Comparison of ENCODE assay signal across 19 mouse cellular contexts in genomic region chr2:28209653-28210052, GRCm38 (mm10). TPM values are rescaled to one million over a fixed set of nuclear protein-coding genes. Genes with fewer than 3 reads are reported as not detected.
DNase-seq lines count a peak whose midpoint lies in the region; ATAC-seq and TF ChIP-seq lines count a peak whose summit lies in the region.
"Had no signal": no experiment of that assay in that cellular context is flagged by ENCODE, and none has a peak within 500 bp of the region (broad histone marks: within the 10 kb centered on the region; RNA-seq: fewer than 3 reads in every experiment).

No protein-coding gene starts in this region.

- DNase-seq in cerebellum, adult 9-10 months = peak; percentile 57
- DNase-seq in cerebellum, postnatal 36 days = no peak
- DNase-seq in kidney, postnatal 0 days (ENCODE audit: low spot score) = no peak
- DNase-seq in kidney, postnatal 25 days = no peak
- DNase-seq: adrenal gland, postnatal 36 days; heart, postnatal 10 days; kidney, adult 2 months; kidney, postnatal 36 days; lung, adult 2 months; thymus, postnatal 36 days had no signal

- no peak overlapping the region for H3K9ac ChIP-seq in kidney, postnatal 0 days (ENCODE audit: low read depth, low read length)
- no peak overlapping the region for H3K9ac ChIP-seq in kidney, embryonic 16.5 days (replicated peaks; ENCODE audit: low read length)
- no peak overlapping the region for H3K9ac ChIP-seq in hindbrain, embryonic 12.5 days
- H3K9ac ChIP-seq in heart, embryonic 11.5 days (ENCODE audit: low read depth, low read length) = no peak overlapping the region
- H3K9ac ChIP-seq: forebrain, embryonic 12.5 days; limb, embryonic 12.5 days; liver, embryonic 12.5 days had no signal

- 86% methylated on average over 12 of the region's 12 CpGs for WGBS in kidney, postnatal 0 days
- WGBS in kidney, embryonic 16.5 days = 85% methylated on average over 12 of the region's 12 CpGs
- 85% methylated on average over 12 of the region's 12 CpGs for WGBS in hindbrain, embryonic 12.5 days
- 83% methylated on average over 12 of the region's 12 CpGs for WGBS in heart, embryonic 11.5 days (ENCODE audit: insufficient replicate concordance)

- H3K36me3 ChIP-seq in kidney, postnatal 0 days (ENCODE audit: insufficient read depth, low read length) = no peaks in the 10 kb centered on the region
- no peaks in the 10 kb centered on the region for H3K36me3 ChIP-seq in kidney, embryonic 16.5 days (ENCODE audit: insufficient read depth, low read length)
- H3K36me3 ChIP-seq in E14TG2a.4 (ENCODE audit: insufficient read depth, low read length) = no peaks in the 10 kb centered on the region
- peaks cover 15% of the 10 kb centered on the region for H3K36me3 ChIP-seq in hindbrain, embryonic 12.5 days
- no peaks in the 10 kb centered on the region for H3K36me3 ChIP-seq in heart, embryonic 11.5 days (ENCODE audit: control insufficient read depth, insufficient read depth, low read length)
- H3K36me3 ChIP-seq: liver, embryonic 12.5 days had no signal

- H3K4me1 ChIP-seq in kidney, postnatal 0 days (replicated peaks; ENCODE audit: insufficient read depth, low read length) = 0 out of 2 replicates have a peak, but pooled peaks cover 9% of the 10 kb centered on the region
- peaks cover 19% of the 10 kb centered on the region for H3K4me1 ChIP-seq in kidney, embryonic 16.5 days (ENCODE audit: insufficient read depth, low read length)
- H3K4me1 ChIP-seq in E14TG2a.4 (replicated peaks; ENCODE audit: low read depth, low read length) = peaks cover 80% of the 10 kb centered on the region
- H3K4me1 ChIP-seq in hindbrain, embryonic 12.5 days = peaks cover 76% of the 10 kb centered on the region
- H3K4me1 ChIP-seq in heart, embryonic 11.5 days (ENCODE audit: control insufficient read depth, insufficient read depth, low read length) = peaks cover 11% of the 10 kb centered on the region

- 0 out of 2 replicates have a peak, but pooled peaks have one; percentile 18 for ATAC-seq in kidney, postnatal 0 days (replicated peaks; ENCODE audit: low FRiP score, low read depth)
- no peak for ATAC-seq in kidney, embryonic 16.5 days (ENCODE audit: low FRiP score, low TSS enrichment)
- ATAC-seq in hindbrain, embryonic 12.5 days (ENCODE audit: low FRiP score) = no peak
- ATAC-seq in heart, embryonic 11.5 days (replicated peaks; ENCODE audit: insufficient number of reproducible peaks, low FRiP score, low TSS enrichment) = no peak
- ATAC-seq: liver, embryonic 12.5 days had no signal

- no peak overlapping the region for H3K4me3 ChIP-seq in kidney, postnatal 0 days (replicated peaks; ENCODE audit: low read depth, low read length)
- no peak overlapping the region for H3K4me3 ChIP-seq in kidney, embryonic 16.5 days (ENCODE audit: low read length)
- H3K4me3 ChIP-seq in E14TG2a.4 (replicated peaks; ENCODE audit: low read length) = peak overlapping the region; percentile 37
- no peak overlapping the region for H3K4me3 ChIP-seq in hindbrain, embryonic 12.5 days
- no peak overlapping the region for H3K4me3 ChIP-seq in heart, embryonic 11.5 days (ENCODE audit: low read depth, low read length)
- H3K4me3 ChIP-seq: forebrain, embryonic 12.5 days; heart, embryonic 10.5 days; limb, embryonic 12.5 days; liver, embryonic 12.5 days; megakaryocyte, embryonic 14.5 days had no signal

- no peaks in the 10 kb centered on the region for H3K9me3 ChIP-seq in kidney, postnatal 0 days (replicated peaks; ENCODE audit: low read length)
- no peaks in the 10 kb centered on the region for H3K9me3 ChIP-seq in kidney, embryonic 16.5 days (ENCODE audit: low read length)
- H3K9me3 ChIP-seq in E14TG2a.4 (ENCODE audit: low read length) = no peaks in the 10 kb centered on the region
- no peaks in the 10 kb centered on the region for H3K9me3 ChIP-seq in hindbrain, embryonic 12.5 days (replicated peaks)
- H3K9me3 ChIP-seq in heart, embryonic 11.5 days (replicated peaks; ENCODE audit: control insufficient read depth, low read length) = no peaks in the 10 kb centered on the region
- H3K9me3 ChIP-seq: forebrain, embryonic 12.5 days; heart, embryonic 10.5 days; limb, embryonic 12.5 days; liver, embryonic 12.5 days; megakaryocyte, embryonic 14.5 days had no signal

- H3K4me2 ChIP-seq in kidney, postnatal 0 days (ENCODE audit: low read length) = no peak overlapping the region
- H3K4me2 ChIP-seq in kidney, embryonic 16.5 days (replicated peaks; ENCODE audit: low read depth, low read length) = no peak overlapping the region
- H3K4me2 ChIP-seq in hindbrain, embryonic 12.5 days (replicated peaks) = 0 out of 2 replicates have a peak overlapping the region, but pooled peaks have one; percentile 1
- no peak overlapping the region for H3K4me2 ChIP-seq in heart, embryonic 11.5 days
- H3K4me2 ChIP-seq: forebrain, embryonic 12.5 days; limb, embryonic 12.5 days; liver, embryonic 12.5 days had no signal

- no peak for TF ChIP-seq CTCF in kidney, postnatal 0 days (IDR thresholded peaks at IDR 0.05; ENCODE audit: low read depth)
- no peak for TF ChIP-seq CTCF in E14TG2a.4 (conservative IDR thresholded peaks at IDR 0.05; ENCODE audit: low read length)

- H3K27ac ChIP-seq in kidney, postnatal 0 days = no peak overlapping the region
- H3K27ac ChIP-seq in kidney, embryonic 16.5 days (ENCODE audit: low read length) = no peak overlapping the region
- peak overlapping the region; percentile 36; the same call in 1 of the 2 replicates for H3K27ac ChIP-seq in hindbrain, embryonic 12.5 days
- no peak overlapping the region for H3K27ac ChIP-seq in heart, embryonic 11.5 days (ENCODE audit: low read depth, low read length)
- H3K27ac ChIP-seq: forebrain, embryonic 12.5 days; heart, embryonic 10.5 days; limb, embryonic 12.5 days; liver, embryonic 12.5 days had no signal

- H3K27me3 ChIP-seq in kidney, postnatal 0 days (ENCODE audit: insufficient read depth, low read length) = no peaks in the 10 kb centered on the region; the same call in 1 of the 2 replicates
- no peaks in the 10 kb centered on the region for H3K27me3 ChIP-seq in kidney, embryonic 16.5 days (ENCODE audit: insufficient read depth, low read length)
- H3K27me3 ChIP-seq in E14TG2a.4 (ENCODE audit: insufficient read depth, low read length) = peaks cover 52% of the 10 kb centered on the region
- peaks cover 5% of the 10 kb centered on the region; the same call in 1 of the 2 replicates for H3K27me3 ChIP-seq in hindbrain, embryonic 12.5 days
- H3K27me3 ChIP-seq in heart, embryonic 11.5 days (ENCODE audit: control insufficient read depth, insufficient read depth, low read length) = peaks cover 28% of the 10 kb centered on the region

RNA-seq across cellular contexts. Expression of gene Olfm1, which starts 16.9 kb away (rescaled TPM):
- polyA plus RNA-seq in kidney, postnatal 0 days (2015; fragmentation: Nextera tagmentation; extraction: Ambion mirVana) = 12.0 and 13.8 TPM in 2 replicates
- polyA plus RNA-seq in kidney, embryonic 16.5 days (2015; fragmentation: Nextera tagmentation; extraction: Ambion mirVana) = 10.4 and 11.9 TPM in 2 replicates
- polyA plus RNA-seq in hindbrain, embryonic 12.5 days (2016; fragmentation: Nextera tagmentation; extraction: Ambion mirVana) = 189 and 191 TPM in 2 replicates
- polyA plus RNA-seq in heart, embryonic 11.5 days (2014; fragmentation: Nextera tagmentation; extraction: Ambion mirVana) = 7.6 and 10.3 TPM in 2 replicates

Comparison
In these comparisons a context has a peak if more than half of its experiments do, and no peak if none do; other contexts are left out.
1. RNA of gene Olfm1, which starts 16.9 kb away (polyA plus RNA-seq): 189 to 191 TPM in hindbrain, embryonic 12.5 days; 12.0 to 13.8 TPM in kidney, postnatal 0 days, 10.4 to 11.9 TPM in kidney, embryonic 16.5 days and 7.6 to 10.3 TPM in heart, embryonic 11.5 days; every median in the first group is over 10 times any median in the second.